Mouse (Mus musculus) monocyte, adult 2 months (primary cell): ENCODE data around the gene Glt6d1.

Source experiments
- DNase-seq, 2 experiments: peaks; one replicate each; pipeline ENCODE4 v3.0.0; 2022; ENCODE audit warnings: low spot score in 2 of 2, low read depth in 1 of 2

The Glt6d1 gene

GRCm38 (mm10) chr2:25798065-25798464, 17.6 kb downstream of the Glt6d1 start:
- no peak for DNase-seq

- DNase-seq: no peak
Observed at GRCm38 (mm10) chr2:25797635-25798034, 18.0 kb downstream of the Glt6d1 start.

GRCm38 (mm10) chr2:25789092-25789491, 26.6 kb downstream of the Glt6d1 start:
- no peak for DNase-seq

- no peak for DNase-seq
Observed at GRCm38 (mm10) chr2:25785573-25786322, 29.9 kb downstream of the Glt6d1 start.

GRCm38 (mm10) chr2:25781957-25782356, 33.7 kb downstream of the Glt6d1 start, which contains the start of gene Gm13539:
Gene Gm13539, plus strand, starts transcription at chr2:25782257.
- DNase-seq: no peak

- no peak for DNase-seq
Observed at GRCm38 (mm10) chr2:25780921-25781320, 34.7 kb downstream of the Glt6d1 start.

GRCm38 (mm10) chr2:25779076-25779475, 36.6 kb downstream of the Glt6d1 start:
- no peak for DNase-seq

- no peak for DNase-seq
Observed at GRCm38 (mm10) chr2:25776717-25777116, 38.9 kb downstream of the Glt6d1 start, which contains the start of gene Lcn11. Gene Lcn11, plus strand, starts transcription at chr2:25777017.

GRCm38 (mm10) chr2:25775991-25776390, 39.7 kb downstream of the Glt6d1 start:
- no peak for DNase-seq

- DNase-seq: no peak
Observed at GRCm38 (mm10) chr2:25774640-25775039, 41.0 kb downstream of the Glt6d1 start.

- DNase-seq: no peak
Observed at GRCm38 (mm10) chr2:25773507-25773906, 42.1 kb downstream of the Glt6d1 start.

- DNase-seq: no peak
Observed at GRCm38 (mm10) chr2:25767764-25768163, 47.9 kb downstream of the Glt6d1 start.

GRCm38 (mm10) chr2:25765269-25765668, 50.4 kb downstream of the Glt6d1 start, which contains the start of gene Lcn3:
Gene Lcn3, plus strand, starts transcription at chr2:25765569.
- DNase-seq: no peak

- DNase-seq: no peak
Observed at GRCm38 (mm10) chr2:25758064-25758625, 57.5 kb downstream of the Glt6d1 start.

- DNase-seq: no peak
Observed at GRCm38 (mm10) chr2:25754201-25754600, 61.4 kb downstream of the Glt6d1 start.
